Mouse (Mus musculus) embryonic facial prominence, embryonic 14.5 days (tissue): Measurements from ENCODE around the gene Btbd7. TPM values are rescaled to one million over a fixed set of nuclear protein-coding genes. Genes with fewer than 3 reads are reported as not detected.

Experiments used
- ATAC-seq: fragments of 200-750 bp; cut with Nextera tagmentation; 2 replicates; pipeline ENCODE4 v1.8.0; 2017; ENCODE audit warnings: low read depth, moderate number of reproducible peaks, moderate TSS enrichment
- DNase-seq: peaks from one replicate; pipeline ENCODE4 v3.0.0-alpha.2; 2015; ENCODE audit warnings: low spot score
- H3K27ac ChIP-seq: fragments of 300-500 bp; sonication (generic); replicated peaks from 2 replicates; pipeline ENCODE4 v1.5.1; 2014; ENCODE audit warnings: low read depth, mild to moderate bottlenecking, low read length, moderate library complexity
- H3K27me3 ChIP-seq: fragments of 300-500 bp; sonication (generic); replicated peaks from 2 replicates; pipeline ENCODE4 v1.6.1; 2014; ENCODE audit warnings: low read length; ENCODE audit not compliant: control insufficient read depth, insufficient read depth
- H3K36me3 ChIP-seq: fragments of 300-500 bp; sonication (generic); 2 replicates; pipeline ENCODE4 v1.6.1; 2014; ENCODE audit warnings: low read length, mixed read lengths; ENCODE audit not compliant: control insufficient read depth, insufficient read depth
- H3K4me1 ChIP-seq: fragments of 300-500 bp; sonication (generic); 2 replicates; pipeline ENCODE4 v1.6.1; 2014; ENCODE audit warnings: antibody characterized with exemption, low read length; ENCODE audit not compliant: control insufficient read depth, insufficient read depth
- H3K4me2 ChIP-seq: fragments of 300-500 bp; sonication (generic); 2 replicates; pipeline ENCODE4 v1.6.1; 2014; ENCODE audit warnings: low read depth, mild to moderate bottlenecking, low read length, moderate library complexity, mixed read lengths
- H3K4me3 ChIP-seq: fragments of 300-500 bp; sonication (generic); 2 replicates; pipeline ENCODE4 v1.5.1; 2014; ENCODE audit warnings: low read depth, mild to moderate bottlenecking, low read length
- H3K9ac ChIP-seq: fragments of 300-500 bp; sonication (generic); 2 replicates; pipeline ENCODE4 v1.6.1; 2014; ENCODE audit warnings: low read depth, mild to moderate bottlenecking, low read length, moderate library complexity, mixed read lengths
- H3K9me3 ChIP-seq: fragments of 300-500 bp; sonication (generic); 2 replicates; pipeline ENCODE4 v1.6.1; 2016; ENCODE audit warnings: low read length; ENCODE audit not compliant: control insufficient read depth
- WGBS: fragments of 180-500 bp; shearing (Covaris S2); extraction: QIAGEN DNeasy Blood & Tissue Kit; methylation state at CpG from one replicate; pipeline ENCODE4 v1.1.7; 2014; 5-methylcytosine and 5-hydroxymethylcytosine counted together
- polyA plus RNA-seq: library from polyadenylated mRNA; unstranded; fragments of >200 nt; fragmentation: Nextera tagmentation; extraction: Ambion mirVana; gene quantifications from 2 replicates; pipeline ENCODE4 v1.2.1, GENCODE M21; 2014

Gene Btbd7
- polyA plus RNA-seq, 1 experiment from 2014 or later, result 20.1 TPM

DNA sequence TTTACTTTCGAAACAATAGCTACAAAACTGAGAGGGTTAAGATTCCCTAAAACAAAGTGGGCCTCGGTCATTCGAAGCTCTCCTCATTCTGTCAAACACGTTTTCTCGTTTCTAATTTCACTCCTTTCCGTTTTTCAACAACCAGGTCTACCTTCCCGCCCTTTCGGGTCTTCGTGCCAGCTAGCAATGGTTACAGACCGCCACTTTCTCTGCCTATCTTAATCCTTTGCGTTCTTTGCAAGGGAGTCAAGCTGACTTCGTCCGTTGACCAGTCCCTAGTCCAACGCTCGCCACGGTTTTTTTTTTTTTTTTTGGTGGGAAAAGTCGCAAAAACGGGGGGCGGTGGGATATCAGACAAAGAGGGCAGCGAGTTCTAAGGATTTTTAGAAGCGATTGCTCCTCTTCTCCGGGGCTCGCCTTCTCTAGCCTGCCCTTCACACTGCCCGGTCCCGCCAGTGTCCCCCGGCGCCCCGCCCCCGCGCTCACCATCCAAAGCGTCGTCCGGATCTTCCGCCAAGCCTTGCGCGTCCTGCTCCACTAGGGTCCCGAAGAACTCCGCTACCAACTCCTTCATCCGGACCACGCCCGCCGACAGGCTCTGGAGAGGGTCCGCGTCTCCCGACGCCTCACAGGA, 121.1 kb downstream of the Btbd7 start:
- H3K4me3 ChIP-seq, result peak overlapping the region; percentile 64
- DNase-seq, result peak; percentile 20
- peak; percentile 85 for ATAC-seq
- H3K36me3 ChIP-seq, result peaks cover 13% of the 10 kb centered on the region; the same call in 1 of the 2 replicates
- peak overlapping the region; percentile 74 for H3K4me2 ChIP-seq
- no peaks in the 10 kb centered on the region for H3K27me3 ChIP-seq
- WGBS, result 1% methylated on average over 46 of the region's 46 CpGs
- no peaks in the 10 kb centered on the region for H3K9me3 ChIP-seq
- peaks cover 13% of the 10 kb centered on the region for H3K4me1 ChIP-seq
- H3K9ac ChIP-seq, result peak overlapping the region; percentile 77
- H3K27ac ChIP-seq, result peak overlapping the region; percentile 81

DNA sequence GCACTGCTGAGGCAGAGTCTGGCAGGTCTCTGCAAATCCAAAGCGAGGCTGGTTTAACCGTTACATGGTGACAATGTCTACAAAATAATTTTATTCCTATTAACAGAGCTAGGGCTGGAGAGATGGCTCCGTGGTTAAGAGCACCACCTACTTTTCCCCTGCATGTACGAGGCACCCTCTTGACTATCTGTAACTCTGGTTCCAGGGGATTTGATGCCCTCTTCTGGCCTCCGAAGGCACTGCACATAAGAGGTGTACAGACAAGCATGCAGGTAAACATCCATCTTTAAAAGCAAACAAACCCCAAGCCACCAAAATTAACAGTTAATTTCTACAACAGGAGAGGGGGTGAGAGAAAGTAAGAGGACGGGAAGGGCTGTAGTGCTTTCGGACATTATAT, 122.0 kb downstream of the Btbd7 start:
- Histone ChIP-seq H3K4me1 (peaks cover 13% of the 10 kb centered on the region), H3K27ac (no peak overlapping the region), H3K36me3 (0 out of 2 replicates have a peak, but pooled peaks cover 12% of the 10 kb centered on the region), H3K4me2 (peak overlapping the region; percentile 74), H3K27me3 (no peaks in the 10 kb centered on the region), H3K9me3 (no peaks in the 10 kb centered on the region), H3K4me3 (peak overlapping the region; percentile 64), H3K9ac (no peak overlapping the region)
- 84% methylated on average over 7 of the region's 7 CpGs for WGBS
- DNase-seq, result no peak
- ATAC-seq, result no peak

DNA sequence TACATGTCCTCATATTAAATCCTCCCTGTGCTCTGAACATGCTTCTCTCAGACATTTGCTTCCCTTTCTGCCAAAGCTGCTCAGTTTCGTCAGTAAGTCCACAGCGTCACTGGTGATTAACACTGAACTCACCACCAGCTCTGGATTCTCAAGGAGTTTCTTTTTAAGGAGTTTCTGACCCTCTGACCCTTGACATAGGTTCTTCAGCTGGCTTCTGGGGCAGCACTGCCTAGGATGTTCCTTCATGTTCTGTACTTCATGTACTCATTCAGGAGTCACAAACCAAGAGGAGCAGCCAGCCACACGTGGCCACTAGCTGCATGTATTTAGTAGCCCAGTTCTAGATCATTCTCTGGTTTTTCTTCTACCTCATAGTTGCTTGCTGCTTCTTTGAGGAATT, 130.0 kb downstream of the Btbd7 start:
- H3K4me1 ChIP-seq, result peaks cover 6% of the 10 kb centered on the region; the same call in 1 of the 2 replicates
- WGBS, result 77% methylated on average over 3 of the region's 3 CpGs
- ATAC-seq, result no peak
- DNase-seq, result no peak
- H3K9me3 ChIP-seq, result no peaks in the 10 kb centered on the region
- no peak overlapping the region for H3K9ac ChIP-seq
- H3K4me3 ChIP-seq, result no peak overlapping the region
- no peaks in the 10 kb centered on the region for H3K27me3 ChIP-seq
- H3K27ac ChIP-seq, result no peak overlapping the region
- H3K36me3 ChIP-seq, result peaks cover 11% of the 10 kb centered on the region; the same call in 1 of the 2 replicates
- H3K4me2 ChIP-seq, result no peak overlapping the region

DNA sequence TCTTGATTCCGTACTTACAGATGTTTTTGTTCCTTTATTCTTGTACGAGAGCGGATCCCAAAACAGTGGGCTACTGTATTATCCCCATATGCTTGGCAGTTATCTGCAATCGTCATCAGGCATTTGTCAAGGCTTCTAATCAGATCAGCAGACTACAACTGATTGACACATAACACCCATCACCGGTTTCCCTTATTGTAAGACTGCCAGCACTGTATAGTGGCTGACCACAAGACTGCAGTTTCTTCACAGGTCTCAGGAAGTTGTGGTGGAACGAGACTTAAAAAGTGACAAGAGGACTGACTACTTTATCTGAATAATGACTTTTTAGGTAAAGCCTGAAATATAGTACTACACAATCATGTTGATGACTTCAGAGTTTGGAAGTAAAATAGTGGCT, 133.4 kb downstream of the Btbd7 start:
- no peak for ATAC-seq
- Histone ChIP-seq H3K9me3 (no peaks in the 10 kb centered on the region), H3K36me3 (peaks cover 5% of the 10 kb centered on the region; the same call in 1 of the 2 replicates), H3K4me3 (peak overlapping the region; percentile 82), H3K4me2 (peak overlapping the region; percentile 53; the same call in 1 of the 2 replicates), H3K27ac (no peak overlapping the region), H3K4me1 (peaks cover 6% of the 10 kb centered on the region; the same call in 1 of the 2 replicates), H3K9ac (0 out of 2 replicates have a peak overlapping the region, but pooled peaks have one; percentile 90), H3K27me3 (no peaks in the 10 kb centered on the region)
- WGBS, result 50% methylated on average over 6 of the region's 6 CpGs
- DNase-seq, result no peak

DNA sequence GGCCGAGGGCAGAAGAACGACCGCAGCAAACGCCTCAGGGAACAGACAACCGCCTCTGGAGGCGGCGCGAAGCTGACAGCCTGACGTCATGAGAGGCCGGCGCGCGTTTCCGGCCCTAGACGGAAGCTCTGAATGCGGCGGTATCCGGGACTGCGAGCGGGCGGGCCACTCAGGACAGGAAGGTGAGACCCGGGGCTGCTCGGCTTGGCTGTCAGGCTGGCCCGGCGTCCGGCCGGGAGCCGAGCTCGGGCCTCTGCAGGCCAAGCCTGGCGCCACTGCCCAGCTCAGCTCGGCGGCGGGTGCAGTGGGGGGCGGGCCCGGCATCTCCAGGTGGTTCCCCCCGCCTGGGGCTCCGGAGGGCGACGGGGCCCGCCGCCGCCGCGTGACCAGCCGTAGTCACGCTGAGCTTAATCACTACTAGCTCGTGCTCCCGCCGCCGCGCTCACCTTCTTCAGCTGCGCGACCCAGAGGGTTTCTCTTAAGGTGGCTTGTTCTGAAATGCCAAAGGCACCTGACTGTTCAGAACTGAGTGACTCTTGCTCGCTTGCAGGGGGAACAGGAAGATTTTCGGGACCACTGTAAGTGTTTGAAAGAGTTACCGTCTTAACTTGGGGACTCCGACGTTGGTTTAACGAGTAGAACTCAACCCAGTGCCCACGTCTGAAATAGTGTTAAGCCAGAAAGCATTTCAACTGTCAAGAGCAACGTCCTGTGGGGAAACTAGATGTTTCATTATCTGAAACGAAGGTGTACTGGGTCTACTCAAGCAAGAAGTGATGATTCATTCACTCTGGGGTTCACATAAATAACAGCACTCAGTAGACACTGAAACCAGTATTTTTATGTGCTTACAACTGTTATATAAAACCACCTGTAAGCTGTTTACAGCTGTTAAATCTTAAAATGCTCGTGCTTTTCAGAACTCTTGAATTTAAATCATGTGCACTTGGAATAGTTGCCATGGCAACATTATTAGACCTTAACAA, 134.4 kb downstream of the Btbd7 start, which contains the start of the genes Moap1 and Tmem251:
TSS of gene Moap1 (minus strand) at position 73 of the 986 bp plus-strand sequence.
TSS of gene Tmem251 (plus strand) at position 174 of the 986 bp plus-strand sequence.
- peak; percentile 98 for ATAC-seq
- under 1% methylated on average over 18 of the region's 63 CpGs for WGBS
- H3K27ac ChIP-seq, result peak within 1 kb of the TSS; percentile 90
- peak within 1 kb of the TSS; percentile 82 for H3K4me3 ChIP-seq
- H3K4me1 ChIP-seq, result peaks cover 6% of the 10 kb centered on the region; the same call in 1 of the 2 replicates
- H3K27me3 ChIP-seq, result no peaks in the 10 kb centered on the region
- H3K4me2 ChIP-seq, result peak within 1 kb of the TSS; percentile 53
- no peaks in the 10 kb centered on the region for H3K9me3 ChIP-seq
- H3K36me3 ChIP-seq, result peaks cover 5% of the 10 kb centered on the region; the same call in 1 of the 2 replicates
- peak; percentile 94 for DNase-seq
- H3K9ac ChIP-seq, result peak within 1 kb of the TSS; percentile 90

GRCm38 (mm10) chr12:102743036-102743588, 135.2 kb downstream of the Btbd7 start:
- H3K4me1 ChIP-seq, result peaks cover 6% of the 10 kb centered on the region; the same call in 1 of the 2 replicates
- WGBS, result under 1% methylated on average over 23 of the region's 33 CpGs
- DNase-seq (no peak), ATAC-seq (peak; percentile 56)
- H3K36me3 ChIP-seq, result peaks cover 5% of the 10 kb centered on the region; the same call in 1 of the 2 replicates
- no peaks in the 10 kb centered on the region for H3K27me3 ChIP-seq
- peak overlapping the region; percentile 82 for H3K4me3 ChIP-seq
- peak overlapping the region; percentile 53 for H3K4me2 ChIP-seq
- H3K9ac ChIP-seq, result peak overlapping the region; percentile 90
- peak overlapping the region; percentile 90 for H3K27ac ChIP-seq
- H3K9me3 ChIP-seq, result no peaks in the 10 kb centered on the region

- Histone ChIP-seq H3K36me3 (0 out of 2 replicates have a peak, but pooled peaks cover 1% of the 10 kb centered on the region), H3K4me3 (no peak overlapping the region), H3K9ac (no peak overlapping the region), H3K27me3 (no peaks in the 10 kb centered on the region), H3K9me3 (no peaks in the 10 kb centered on the region), H3K4me2 (no peak overlapping the region), H3K27ac (no peak overlapping the region), H3K4me1 (peaks cover 6% of the 10 kb centered on the region; the same call in 1 of the 2 replicates)
- ATAC-seq (no peak), DNase-seq (no peak)
- WGBS, result 89% methylated on average over 7 of the region's 7 CpGs
Observed at GRCm38 (mm10) chr12:102742056-102742455, 136.2 kb downstream of the Btbd7 start.

- Histone ChIP-seq H3K27ac (no peak overlapping the region), H3K9me3 (no peaks in the 10 kb centered on the region), H3K4me2 (no peak overlapping the region), H3K27me3 (no peaks in the 10 kb centered on the region), H3K4me1 (peaks cover 6% of the 10 kb centered on the region; the same call in 1 of the 2 replicates), H3K4me3 (no peak overlapping the region), H3K36me3 (no peaks in the 10 kb centered on the region), H3K9ac (no peak overlapping the region)
- DNase-seq (no peak), ATAC-seq (no peak)
- 67% methylated on average over 3 of the region's 3 CpGs for WGBS
Observed at GRCm38 (mm10) chr12:102740285-102740684, 138.0 kb downstream of the Btbd7 start.
